Mouse (Mus musculus) megakaryocyte, embryonic 14.5 days (primary cell): ENCODE results near the gene Dusp11.

Experiments used
- FLI1 ChIP-seq: IDR thresholded peaks from 2 replicates; pipeline ENCODE4 v1.6.1; 2012; ENCODE audit warnings: low read length, inconsistent platforms, mixed read lengths
- GATA1 ChIP-seq: IDR thresholded peaks from 3 replicates; pipeline ENCODE4 v1.6.1; 2012; ENCODE audit warnings: mixed read lengths, low read length, inconsistent platforms, borderline replicate concordance

GRCm38 (mm10) chr6:85957581-85957980 lies 3.9 kb downstream of the Dusp11 start:
- no peak for TF ChIP-seq FLI1
- no peak for TF ChIP-seq GATA1
